Mouse (Mus musculus): ENCODE data around the gene Mapkapk3. TPM values are rescaled to one million over a fixed set of nuclear protein-coding genes. Genes with fewer than 3 reads are reported as not detected.

The Mapkapk3 gene
- polyA plus RNA-seq, 1 experiment from 2014 or later, result 5.9 TPM

DNA sequence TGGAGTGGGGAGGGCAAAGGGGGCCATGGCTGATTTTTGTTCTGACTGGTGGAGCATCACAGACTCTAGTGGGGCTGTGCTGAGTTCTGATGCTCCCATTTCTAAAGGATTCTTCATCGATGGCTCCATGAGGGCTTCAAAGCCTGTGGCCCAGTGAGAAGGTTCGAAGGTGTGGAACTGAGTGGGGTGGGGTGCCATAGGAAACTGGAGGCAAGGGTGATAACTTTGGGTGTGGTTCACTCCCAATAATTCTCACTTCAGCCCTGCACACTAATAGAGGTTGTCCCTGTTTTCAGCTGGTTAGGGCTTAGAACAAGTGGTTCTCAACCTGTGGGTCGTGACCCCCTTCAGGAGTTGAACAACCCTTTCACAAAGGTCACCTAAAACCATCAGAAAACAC, 14.7 kb upstream of the Mapkapk3 start:
- DNase-seq (ENCODE audit: low spot score), result no peak
- peaks cover 10% of the 10 kb centered on the region for H3K4me1 ChIP-seq
- 94% methylated on average over 3 of the region's 3 CpGs for WGBS
- no peaks in the 10 kb centered on the region for H3K9me3 ChIP-seq (replicated peaks)
- H3K27me3 ChIP-seq (ENCODE audit: low read depth, poor library complexity, severe bottlenecking), result no peaks in the 10 kb centered on the region
- H3K4me3 ChIP-seq, result no peak overlapping the region
- H3K27ac ChIP-seq, result no peak overlapping the region
- peaks cover 14% of the 10 kb centered on the region for H3K36me3 ChIP-seq

- H3K4me3 ChIP-seq, result no peak overlapping the region
- 89% methylated on average over 5 of the region's 5 CpGs for WGBS
- no peak for DNase-seq (ENCODE audit: low spot score)
- peaks cover 14% of the 10 kb centered on the region for H3K36me3 ChIP-seq
- H3K27me3 ChIP-seq (ENCODE audit: low read depth, poor library complexity, severe bottlenecking), result no peaks in the 10 kb centered on the region
- peaks cover 13% of the 10 kb centered on the region for H3K4me1 ChIP-seq
- no peak overlapping the region for H3K27ac ChIP-seq
- H3K9me3 ChIP-seq (replicated peaks), result no peaks in the 10 kb centered on the region
These were observed 14.2 kb upstream of the Mapkapk3 start for GRCm38 (mm10) chr9:107303900-107304299.

DNA sequence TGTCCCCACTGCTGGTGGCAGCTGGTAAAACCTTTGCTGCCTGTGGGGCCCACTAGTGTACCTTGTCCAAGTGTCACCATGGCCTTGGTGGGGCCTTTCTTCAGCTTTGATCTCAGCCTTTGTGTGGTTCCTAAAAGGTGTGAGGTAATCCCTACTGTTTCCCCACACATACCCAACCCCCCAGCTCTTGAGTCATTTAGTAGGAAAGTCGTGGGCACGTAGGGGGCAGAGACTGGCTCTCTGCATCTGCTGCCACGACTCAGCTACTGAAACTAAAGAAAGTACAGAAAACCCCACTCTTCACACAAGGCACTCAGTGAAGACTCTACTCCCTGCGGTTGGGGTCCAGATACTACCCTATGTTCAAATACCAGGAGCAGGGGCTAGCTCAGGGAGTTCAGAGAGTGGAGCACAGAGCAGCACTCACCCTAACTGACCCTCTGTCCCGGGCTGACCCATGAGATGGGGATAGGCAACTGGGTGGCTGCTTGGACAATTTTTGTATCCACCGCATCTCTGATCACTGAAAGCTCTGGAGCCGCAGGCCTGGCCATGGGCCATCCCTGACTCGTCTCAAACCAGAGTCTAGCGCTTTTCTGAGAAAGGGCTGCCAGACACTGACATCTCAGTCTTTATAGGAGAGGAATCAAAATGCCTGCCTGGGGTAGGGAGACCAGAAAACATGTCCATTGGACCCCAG, 13.6 kb upstream of the Mapkapk3 start:
- Histone ChIP-seq H3K36me3 (peaks cover 14% of the 10 kb centered on the region), H3K9me3 (replicated peaks) (no peaks in the 10 kb centered on the region), H3K27me3 (ENCODE audit: low read depth, poor library complexity, severe bottlenecking) (peaks cover 3% of the 10 kb centered on the region; the same call in 1 of the 2 replicates), H3K27ac (no peak overlapping the region), H3K4me3 (no peak overlapping the region), H3K4me1 (peaks cover 15% of the 10 kb centered on the region)
- 73% methylated on average over 9 of the region's 9 CpGs for WGBS
- no peak for DNase-seq (ENCODE audit: low spot score)

GRCm38 (mm10) chr9:107302592-107302991, 12.9 kb upstream of the Mapkapk3 start:
- H3K4me3 ChIP-seq, result no peak overlapping the region
- no peak for DNase-seq (ENCODE audit: low spot score)
- H3K27me3 ChIP-seq (ENCODE audit: low read depth, poor library complexity, severe bottlenecking), result peaks cover 9% of the 10 kb centered on the region; the same call in 1 of the 2 replicates
- peaks cover 14% of the 10 kb centered on the region for H3K36me3 ChIP-seq
- WGBS, result 67% methylated on average over 7 of the region's 7 CpGs
- H3K9me3 ChIP-seq (replicated peaks), result no peaks in the 10 kb centered on the region
- H3K27ac ChIP-seq, result no peak overlapping the region
- peaks cover 20% of the 10 kb centered on the region for H3K4me1 ChIP-seq

DNA sequence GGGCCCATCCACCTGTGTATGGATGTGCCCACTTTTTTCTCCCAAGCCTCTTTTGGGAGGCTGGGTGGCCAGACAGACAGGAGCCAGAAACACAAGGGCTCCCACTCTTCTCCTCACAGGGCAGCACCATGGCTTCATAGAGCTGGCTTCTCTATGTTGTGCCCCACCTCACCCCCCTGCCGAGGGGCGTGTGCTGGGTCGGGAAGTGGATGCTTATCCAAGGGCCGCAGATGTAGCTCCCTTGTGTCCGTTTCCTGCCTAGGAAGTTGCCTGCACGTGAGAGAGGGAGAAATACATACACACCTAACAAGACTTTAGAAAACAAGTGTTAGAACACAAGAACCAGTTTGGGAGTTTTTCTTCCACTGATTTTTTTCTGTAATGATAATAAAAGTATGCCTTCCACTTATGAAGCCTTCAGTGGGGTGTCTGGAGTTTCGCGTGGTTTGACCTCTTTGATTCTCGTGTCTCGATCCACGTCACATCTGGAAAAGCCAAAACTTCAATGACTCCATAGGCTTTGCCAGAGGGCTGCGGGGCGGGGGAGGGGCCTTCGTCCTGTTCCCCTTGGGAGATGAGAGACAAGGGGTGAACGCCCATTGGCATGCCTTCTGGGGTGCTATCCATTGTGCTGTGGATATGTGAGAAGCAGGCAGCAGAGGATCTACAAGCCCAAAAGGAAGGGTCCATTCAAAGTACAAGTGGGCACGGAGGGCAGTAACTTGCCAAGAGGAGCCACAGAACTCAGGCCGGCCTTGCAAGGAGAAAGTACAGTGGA, 12.1 kb upstream of the Mapkapk3 start:
- Histone ChIP-seq H3K9me3 (replicated peaks) (no peaks in the 10 kb centered on the region), H3K27ac (0 out of 2 replicates have a peak overlapping the region, but pooled peaks have one; percentile 42), H3K4me1 (peaks cover 29% of the 10 kb centered on the region), H3K27me3 (ENCODE audit: low read depth, poor library complexity, severe bottlenecking) (peaks cover 9% of the 10 kb centered on the region; the same call in 1 of the 2 replicates), H3K4me3 (no peak overlapping the region), H3K36me3 (peaks cover 14% of the 10 kb centered on the region)
- WGBS, result 87% methylated on average over 17 of the region's 17 CpGs
- DNase-seq (ENCODE audit: low spot score), result no peak

- H3K4me3 ChIP-seq, result no peak overlapping the region
- peaks cover 14% of the 10 kb centered on the region for H3K36me3 ChIP-seq
- H3K4me1 ChIP-seq, result peaks cover 27% of the 10 kb centered on the region
- no peak for DNase-seq (ENCODE audit: low spot score)
- peaks cover 13% of the 10 kb centered on the region for H3K27me3 ChIP-seq (ENCODE audit: low read depth, poor library complexity, severe bottlenecking)
- WGBS, result 93% methylated on average over 30 of the region's 30 CpGs
- no peaks in the 10 kb centered on the region for H3K9me3 ChIP-seq (replicated peaks)
- H3K27ac ChIP-seq, result no peak overlapping the region
These were observed 10.7 kb upstream of the Mapkapk3 start for GRCm38 (mm10) chr9:107300224-107300973.

- WGBS, result 90% methylated on average over 7 of the region's 7 CpGs
- Histone ChIP-seq H3K36me3 (peaks cover 14% of the 10 kb centered on the region), H3K27me3 (ENCODE audit: low read depth, poor library complexity, severe bottlenecking) (peaks cover 16% of the 10 kb centered on the region), H3K9me3 (replicated peaks) (no peaks in the 10 kb centered on the region), H3K4me3 (no peak overlapping the region), H3K4me1 (peaks cover 24% of the 10 kb centered on the region), H3K27ac (no peak overlapping the region)
- DNase-seq (ENCODE audit: low spot score), result no peak
These were observed 10.1 kb upstream of the Mapkapk3 start for GRCm38 (mm10) chr9:107299783-107300182.

- no peak overlapping the region for H3K4me3 ChIP-seq
These were observed 9.2 kb upstream of the Mapkapk3 start for GRCm38 (mm10) chr9:107298876-107299275.

DNA sequence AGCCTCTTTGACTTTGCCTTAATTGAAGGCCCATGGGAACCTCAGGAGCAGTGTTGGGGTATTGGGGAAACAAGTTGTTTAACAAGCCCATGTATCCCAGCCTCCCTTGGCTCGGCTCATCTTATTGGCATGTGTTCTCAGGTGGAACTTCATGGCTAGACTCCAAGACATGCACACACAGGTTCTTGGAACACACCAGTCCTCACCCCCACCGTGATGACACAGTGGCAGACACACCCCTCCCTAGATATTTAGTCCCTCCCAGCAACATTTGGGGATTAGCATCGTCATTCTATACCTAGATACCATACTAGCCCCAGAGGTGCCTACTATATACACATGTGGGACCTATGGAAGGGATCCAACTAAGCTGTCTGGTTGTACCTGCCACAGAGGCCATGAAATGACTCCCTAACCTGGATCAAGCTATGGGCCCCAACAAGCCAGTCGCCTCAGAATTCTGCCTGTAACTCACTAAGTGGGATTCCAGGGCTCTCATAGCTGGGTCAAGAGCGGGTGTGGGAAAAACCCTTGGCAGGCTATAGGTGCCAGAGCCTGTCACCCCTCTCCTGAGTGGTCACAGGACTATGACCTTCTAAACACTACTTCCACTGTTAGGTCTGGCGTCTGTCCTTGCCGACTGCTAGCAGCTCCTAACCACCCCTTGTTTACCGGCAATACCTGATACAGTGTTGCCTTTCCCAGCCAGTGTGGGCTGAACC, 8.5 kb upstream of the Mapkapk3 start:
- Histone ChIP-seq H3K4me3 (no peak overlapping the region), H3K9me3 (replicated peaks) (no peaks in the 10 kb centered on the region), H3K27me3 (ENCODE audit: low read depth, poor library complexity, severe bottlenecking) (peaks cover 20% of the 10 kb centered on the region), H3K4me1 (peaks cover 27% of the 10 kb centered on the region), H3K27ac (no peak overlapping the region), H3K36me3 (peaks cover 14% of the 10 kb centered on the region)
- DNase-seq (ENCODE audit: low spot score), result no peak
- 81% methylated on average over 8 of the region's 8 CpGs for WGBS

More at GRCm38 (mm10) chr9:107298876-107299275, 9.2 kb upstream of the Mapkapk3 start:
- Histone ChIP-seq H3K9me3 (replicated peaks) (no peaks in the 10 kb centered on the region), H3K27me3 (ENCODE audit: low read depth, poor library complexity, severe bottlenecking) (peaks cover 20% of the 10 kb centered on the region), H3K27ac (no peak overlapping the region), H3K36me3 (peaks cover 14% of the 10 kb centered on the region), H3K4me1 (peaks cover 27% of the 10 kb centered on the region)
- no peak for DNase-seq (ENCODE audit: low spot score)
- WGBS, result 84% methylated on average over 6 of the region's 6 CpGs

GRCm38 (mm10) chr9:107297658-107298057, 8.0 kb upstream of the Mapkapk3 start:
- Histone ChIP-seq H3K4me1 (peaks cover 27% of the 10 kb centered on the region), H3K4me3 (peak overlapping the region; percentile 77), H3K27ac (no peak overlapping the region), H3K9me3 (replicated peaks) (no peaks in the 10 kb centered on the region), H3K36me3 (peaks cover 14% of the 10 kb centered on the region), H3K27me3 (ENCODE audit: low read depth, poor library complexity, severe bottlenecking) (peaks cover 25% of the 10 kb centered on the region)
- WGBS, result 92% methylated on average over 4 of the region's 4 CpGs
- DNase-seq (ENCODE audit: low spot score), result no peak

GRCm38 (mm10) chr9:107297059-107297458, 7.4 kb upstream of the Mapkapk3 start:
- H3K27ac ChIP-seq, result peak overlapping the region; percentile 83
- DNase-seq (ENCODE audit: low spot score), result no peak
- WGBS, result 18% methylated on average over 16 of the region's 16 CpGs

GRCm38 (mm10) chr9:107296501-107296965, 6.9 kb upstream of the Mapkapk3 start:
- under 1% methylated on average over 31 of the region's 31 CpGs for WGBS
- peaks cover 27% of the 10 kb centered on the region for H3K4me1 ChIP-seq
- H3K36me3 ChIP-seq, result peaks cover 12% of the 10 kb centered on the region
- H3K27ac ChIP-seq, result peak overlapping the region; percentile 83
- peak overlapping the region; percentile 77 for H3K4me3 ChIP-seq
- peak; percentile 84 for DNase-seq (ENCODE audit: low spot score)
- H3K9me3 ChIP-seq (replicated peaks), result no peaks in the 10 kb centered on the region
- H3K27me3 ChIP-seq (ENCODE audit: low read depth, poor library complexity, severe bottlenecking), result peaks cover 28% of the 10 kb centered on the region

More at GRCm38 (mm10) chr9:107297059-107297458, 7.4 kb upstream of the Mapkapk3 start:
- Histone ChIP-seq H3K36me3 (peaks cover 14% of the 10 kb centered on the region), H3K4me3 (peak overlapping the region; percentile 77), H3K4me1 (peaks cover 27% of the 10 kb centered on the region), H3K27me3 (ENCODE audit: low read depth, poor library complexity, severe bottlenecking) (peaks cover 28% of the 10 kb centered on the region), H3K9me3 (replicated peaks) (no peaks in the 10 kb centered on the region)

All from limb, embryonic 10.5 days (tissue).